Mouse (Mus musculus) left cerebral cortex, postnatal 14 days (tissue): ENCODE results near the gene Rpl23a. TPM values are rescaled to one million over a fixed set of nuclear protein-coding genes. Genes with fewer than 3 reads are reported as not detected.
"Not testable (repeated sequence)": the region's sequence is repeated elsewhere in the genome, so short reads cannot be mapped to it uniquely, and the experiment has no call there.

Experiments used
- DNase-seq, 2 experiments: peaks; one replicate each; pipeline ENCODE4 v3.0.0; 2021 to 2022; ENCODE audit warnings: low spot score in 2 of 2, mixed read lengths in 1 of 2
- intact Hi-C: fragments of 180-260 bp; cut with DNase I; formaldehyde crosslinking; loops from one replicate; pipeline ENCODE4 v1.15.1; 2025
- total RNA-seq, 2 experiments: library from RNA; stranded (reverse); gene quantifications; 2 replicates each; pipeline ENCODE4 v1.2.3; 2021

Gene Rpl23a
- total RNA-seq, 2 experiments from 2014 or later, result 643 to 660 TPM

GRCm38 (mm10) chr11:78189234-78190040 is 6.1 kb upstream of the Rpl23a start:
- intact Hi-C loops, result no loop called here
- DNase-seq, result peak; percentile 79 to 89

GRCm38 (mm10) chr11:78188331-78189233 is 5.2 kb upstream of the Rpl23a start, which contains the start of gene Rab34:
Gene Rab34, plus strand, starts transcription at chr11:78188430.
- peak; percentile 75 to 82 for DNase-seq
- intact Hi-C loops, result no loop called here

DNA sequence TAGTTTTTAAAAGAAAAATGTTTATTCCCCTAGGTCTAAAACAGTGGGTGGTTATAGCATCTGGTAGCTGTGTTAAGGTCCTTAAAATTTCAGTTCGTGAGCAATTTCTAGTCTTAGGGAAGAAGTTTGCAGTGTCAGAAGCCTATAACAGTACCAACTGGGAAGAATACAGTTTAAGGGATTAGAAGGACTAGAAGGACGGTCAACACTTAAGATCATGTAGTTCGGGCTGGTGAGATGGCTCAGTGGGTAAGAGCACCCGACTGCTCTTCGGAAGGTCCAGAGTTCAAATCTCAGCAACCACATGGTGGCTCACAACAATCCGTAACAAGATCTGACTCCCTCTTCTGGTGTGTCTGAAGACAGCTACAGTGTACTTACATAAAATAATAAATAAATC is 1.3 kb upstream of the Rpl23a start:
- DNase-seq, intact Hi-C loops: not testable (repeated sequence)

DNA sequence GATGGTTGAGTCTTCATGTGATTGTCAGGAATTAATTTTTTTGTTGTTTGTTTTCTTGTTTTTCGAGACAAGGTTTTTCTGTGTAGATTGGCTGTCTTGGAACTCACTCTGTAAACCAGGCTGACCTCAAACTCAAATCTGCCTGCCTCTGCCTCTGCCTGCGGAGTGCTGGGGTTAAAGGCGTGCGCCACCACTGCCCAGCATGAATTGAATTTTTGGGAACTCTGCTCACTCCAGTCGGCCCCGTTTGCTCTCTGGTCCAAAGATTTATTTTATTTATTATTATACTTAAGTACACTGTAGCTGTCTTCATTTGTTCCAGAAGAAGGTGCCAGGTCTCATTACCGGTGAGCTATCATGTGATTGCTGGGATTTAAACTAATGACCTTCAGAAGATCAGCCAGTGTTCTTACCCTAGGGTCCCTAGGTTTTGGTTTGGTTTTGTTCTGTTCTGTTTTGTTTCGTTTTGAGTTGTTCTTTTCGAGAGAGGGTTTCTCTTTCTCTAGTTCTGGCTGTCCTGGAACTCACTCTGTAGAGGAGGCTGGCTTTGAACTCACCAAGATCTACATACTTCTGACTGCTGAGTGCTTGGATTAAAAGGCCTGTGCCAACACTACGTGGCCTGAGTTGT is 615 bp upstream of the Rpl23a start:
- no peak for DNase-seq
- intact Hi-C loops, result no loop called here

DNA sequence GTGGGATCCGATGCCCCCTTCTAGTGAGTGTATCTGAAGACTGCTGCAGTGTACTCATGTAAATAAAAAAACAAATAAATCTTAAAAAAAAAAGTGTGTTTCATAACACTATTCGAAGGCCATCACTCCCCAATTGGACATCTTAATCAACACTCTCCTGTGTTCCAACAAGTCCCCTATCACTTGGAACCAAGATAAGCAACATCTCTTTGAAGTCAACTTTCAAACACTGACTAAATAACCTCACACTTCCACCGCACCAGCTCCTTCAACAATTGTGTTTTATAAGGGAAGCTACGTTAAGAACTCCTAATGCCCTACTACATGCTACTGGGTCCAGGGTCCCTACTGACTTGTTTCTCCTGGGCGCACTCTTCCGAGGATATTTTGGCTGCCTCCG is 934 bp downstream of the Rpl23a start:
- DNase-seq, result no peak

DNA sequence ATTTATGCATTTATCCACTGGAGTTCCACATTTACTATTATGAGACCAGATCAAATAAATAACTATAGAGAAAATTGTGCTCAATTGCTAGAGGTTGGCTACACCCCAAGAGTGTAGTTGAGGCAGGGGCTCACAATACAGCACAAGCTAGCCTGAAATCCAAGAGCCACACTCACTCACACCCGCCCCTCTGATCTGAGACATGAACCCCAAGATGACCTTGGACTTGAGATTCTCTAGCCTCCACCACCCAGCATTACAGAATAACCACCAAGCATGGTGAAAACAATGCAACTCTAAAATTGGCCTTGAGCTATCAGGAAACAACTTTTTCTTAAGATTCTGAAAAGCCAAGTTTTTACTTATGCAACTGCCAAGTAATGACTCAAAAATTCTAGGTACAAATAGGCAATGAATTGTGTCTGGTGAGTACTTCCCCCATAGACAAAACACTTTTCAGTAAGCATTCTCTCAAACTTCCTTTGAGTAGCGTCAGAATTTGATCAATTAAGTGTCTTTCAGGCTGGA is 1.5 kb downstream of the Rpl23a start:
- no peak for DNase-seq
- intact Hi-C loops, result no loop called here

More for the DNA sequence above, 934 bp downstream of the Rpl23a start:
- intact Hi-C loops, result no loop called here

DNA sequence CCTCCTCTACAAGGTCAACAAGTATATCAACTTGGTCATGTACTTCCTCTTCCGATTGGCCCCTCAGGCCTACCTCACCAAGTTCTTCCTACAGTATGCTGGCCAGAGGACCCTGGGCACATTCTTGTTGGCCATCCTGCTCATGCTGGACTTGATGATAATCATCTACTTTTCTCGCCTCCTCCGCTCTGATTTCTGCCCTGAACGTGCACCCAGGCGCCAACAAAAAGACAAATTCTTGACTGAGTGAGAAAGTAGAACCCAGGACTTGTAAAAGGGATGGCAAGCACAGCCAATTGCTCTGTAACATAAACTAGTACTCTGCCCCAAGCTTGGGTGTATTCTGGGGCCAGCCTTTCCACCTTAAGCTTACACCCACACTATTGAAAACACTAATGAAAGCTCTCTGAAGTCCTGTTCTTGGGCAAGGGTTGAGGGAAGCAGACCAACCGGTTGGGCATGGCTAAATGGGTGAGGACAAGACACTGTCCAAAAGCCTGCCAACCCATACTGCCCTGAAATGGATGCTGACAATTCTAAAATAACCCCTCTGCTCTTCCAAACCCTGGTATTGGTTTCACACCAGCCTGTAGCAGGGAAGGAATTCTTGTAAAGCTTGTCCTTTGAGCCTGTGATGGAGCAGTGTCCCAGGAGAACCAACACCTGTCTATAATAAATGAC is 3.2 kb downstream of the Rpl23a start:
- intact Hi-C loops, result no loop called here
- no peak for DNase-seq

- no peak for DNase-seq
- intact Hi-C loops, result loop anchor here (5.0 kb wide), 2 partner anchors 142 to 197 kb away; partner anchors contain the start of genes Flot2 and Phf12
These were observed 3.9 kb downstream of the Rpl23a start for GRCm38 (mm10) chr11:78179438-78179999.

DNA sequence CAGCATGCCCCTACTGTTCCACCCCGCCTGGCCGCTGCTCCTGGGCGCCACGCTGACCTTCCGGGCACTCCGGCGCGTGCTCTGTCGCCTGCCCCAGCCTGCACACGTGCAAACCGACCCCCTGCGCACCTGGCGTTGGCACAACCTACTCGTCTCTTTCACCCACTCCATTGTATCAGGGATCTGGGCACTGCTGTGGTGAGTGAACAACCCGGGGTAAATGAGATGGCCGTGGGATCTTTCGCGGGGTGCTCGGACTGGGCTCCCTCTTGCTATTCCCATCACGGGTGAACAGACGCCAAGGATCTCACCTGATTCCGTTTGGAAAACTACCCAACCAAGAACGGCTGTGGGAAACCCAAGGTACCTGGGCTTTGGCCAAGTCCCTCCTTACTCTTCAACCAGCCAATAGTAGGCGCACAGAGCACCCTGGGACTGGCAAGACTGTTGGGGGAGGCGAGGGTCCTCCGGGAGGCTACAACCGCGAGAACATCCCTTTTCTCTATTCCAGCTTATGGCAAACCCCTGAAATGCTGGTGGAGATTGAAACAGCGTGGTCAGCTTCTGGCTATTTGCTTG is 4.4 kb downstream of the Rpl23a start:
- peak; percentile 71 to 82 for DNase-seq
- intact Hi-C loops, result loop anchor here (1.0 to 5.0 kb wide), 3 partner anchors 119 to 197 kb away; partner anchors contain the start of genes Flot2 and Phf12

DNA sequence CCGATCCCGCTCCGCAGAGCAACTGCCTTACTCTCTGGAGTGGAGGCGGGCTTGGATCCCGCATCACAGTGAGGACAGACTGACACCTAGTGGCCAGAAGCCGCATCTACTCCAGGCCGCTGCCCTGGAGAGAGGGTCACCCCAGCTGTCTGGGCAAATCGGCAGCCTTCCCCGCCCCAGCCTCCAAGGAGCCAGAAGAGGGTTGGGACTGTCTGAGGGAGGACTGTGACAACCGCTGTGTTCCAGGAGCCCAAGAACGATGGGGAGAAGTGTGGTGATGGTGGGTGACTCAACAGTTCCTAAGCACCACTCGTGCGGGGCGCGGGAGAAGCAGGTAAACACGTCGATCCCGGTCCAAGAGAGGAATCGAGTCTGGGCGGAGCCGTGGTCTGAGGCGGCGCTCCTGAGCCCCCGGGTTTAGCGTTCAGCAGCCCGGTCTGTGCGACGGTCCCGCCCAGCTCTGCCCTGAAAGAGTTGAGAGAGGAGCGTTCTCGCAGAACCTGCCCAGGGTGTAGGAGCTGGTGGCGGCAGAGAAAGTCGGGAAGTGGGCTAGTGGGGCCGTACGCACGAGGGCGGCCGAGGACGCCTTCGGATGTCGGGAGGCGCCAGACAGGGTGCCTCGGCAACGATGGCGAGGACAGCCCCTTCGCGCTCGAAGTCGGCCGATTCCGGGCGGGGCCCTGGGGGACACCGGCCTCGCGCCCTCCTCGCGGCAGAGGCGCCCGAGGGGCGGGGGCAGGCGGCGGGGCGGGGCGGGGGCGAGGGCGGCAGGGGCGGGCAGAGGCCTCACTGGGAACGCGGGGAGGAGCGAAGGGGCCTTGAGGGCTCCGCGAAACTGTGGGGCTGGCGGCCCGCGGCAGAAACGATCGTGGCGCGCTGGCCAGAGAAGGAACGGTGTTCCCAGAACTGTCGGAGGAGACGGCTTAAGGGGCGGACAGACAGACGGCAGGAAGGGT is 5.2 kb downstream of the Rpl23a start:
- peak; percentile 95 to 96 for DNase-seq
- intact Hi-C loops, result loop anchor here (1.0 to 5.0 kb wide), 3 partner anchors 118 to 196 kb away; partner anchors contain the start of genes Flot2 and Phf12

- DNase-seq, result no peak
- intact Hi-C loops, result loop anchor here (5.0 kb wide), 2 partner anchors 140 to 195 kb away; partner anchors contain the start of genes Flot2 and Phf12
These were observed 5.9 kb downstream of the Rpl23a start for GRCm38 (mm10) chr11:78177437-78177836.

DNA sequence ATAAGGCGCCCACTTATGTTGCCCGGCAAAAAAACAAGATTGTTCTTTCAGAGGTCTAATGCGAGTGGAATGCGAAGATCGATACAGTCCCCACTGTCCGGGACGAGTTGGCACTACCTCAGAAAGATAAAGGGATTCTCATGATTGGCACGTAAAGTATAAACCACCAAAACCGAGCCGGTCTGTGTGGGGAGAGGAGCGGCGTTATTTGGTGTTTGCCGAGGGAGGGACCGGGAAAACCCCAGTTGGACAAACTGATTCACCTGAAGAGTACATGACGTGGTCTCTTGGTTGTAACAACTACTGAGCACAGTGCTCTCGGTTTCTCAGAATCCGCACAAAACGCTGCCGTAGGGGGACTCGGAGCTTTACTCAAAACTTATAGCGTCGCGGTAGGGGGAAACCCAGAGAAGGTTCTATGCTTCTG is 6.5 kb downstream of the Rpl23a start:
- intact Hi-C loops, result loop anchor here (5.0 kb wide), 2 partner anchors 140 to 195 kb away; partner anchors contain the start of genes Flot2 and Phf12
- DNase-seq, result no peak

DNA sequence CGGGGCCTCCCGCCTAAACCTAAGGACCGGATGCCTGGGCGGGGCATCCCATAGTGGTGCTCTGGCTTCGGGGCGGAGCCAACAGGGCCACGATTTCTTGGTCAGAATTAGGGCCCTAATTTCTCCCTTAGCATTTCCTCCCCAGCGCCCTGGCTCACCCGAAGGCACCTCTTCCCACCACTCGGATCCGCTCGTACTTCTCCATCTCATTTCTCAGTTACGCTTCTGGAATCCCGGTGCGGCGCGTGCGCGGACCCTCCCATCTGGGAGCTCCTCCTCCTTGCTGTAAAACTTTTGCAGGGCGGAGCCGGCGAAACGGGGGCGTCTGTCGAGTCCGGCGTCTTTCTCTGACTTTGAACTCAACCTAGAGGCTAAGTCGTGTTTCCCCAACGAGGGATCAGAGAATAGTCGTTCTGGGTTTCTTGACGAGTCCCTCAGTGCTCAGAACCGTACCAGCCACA is 7.0 kb downstream of the Rpl23a start, which contains the start of the genes Nek8 and Tlcd1:
Nek8 (minus strand) TSS at position 274 of the 461 bp plus-strand sequence.
Tlcd1 (plus strand) TSS at position 310 of the 461 bp plus-strand sequence.
- DNase-seq, result peak; percentile 68 to 78
- intact Hi-C loops, result loop anchor here (5.0 kb wide), 2 partner anchors 139 to 194 kb away; partner anchors contain the start of genes Flot2 and Phf12

- no peak for DNase-seq
- intact Hi-C loops, result loop anchor here (5.0 kb wide), 2 partner anchors 139 to 194 kb away; partner anchors contain the start of genes Flot2 and Phf12
These were observed 7.5 kb downstream of the Rpl23a start for GRCm38 (mm10) chr11:78175771-78176401.

DNA sequence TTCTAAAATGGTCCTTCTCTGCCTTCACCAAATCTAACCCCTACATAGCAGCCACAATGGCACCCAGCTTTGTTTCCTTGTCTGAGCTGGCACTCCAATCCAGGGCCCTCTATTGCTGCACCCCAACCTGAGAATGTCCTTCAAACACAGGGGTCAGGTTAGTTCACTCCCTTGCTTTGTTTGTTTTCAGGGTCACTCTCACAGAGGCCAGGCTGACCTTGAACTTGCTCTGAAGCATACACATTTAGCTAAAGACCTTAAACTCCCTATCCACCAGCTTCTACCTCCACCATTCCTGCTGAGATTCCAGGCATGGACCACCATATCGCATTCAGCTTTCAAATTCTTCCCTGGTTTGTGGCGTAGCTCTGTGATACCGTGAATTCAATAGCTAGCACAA is 8.9 kb downstream of the Rpl23a start:
- DNase-seq, result no peak
- intact Hi-C loops, result no loop called here
